ENCODE assay signal across 8 mouse cellular contexts in the genomic region with DNA sequence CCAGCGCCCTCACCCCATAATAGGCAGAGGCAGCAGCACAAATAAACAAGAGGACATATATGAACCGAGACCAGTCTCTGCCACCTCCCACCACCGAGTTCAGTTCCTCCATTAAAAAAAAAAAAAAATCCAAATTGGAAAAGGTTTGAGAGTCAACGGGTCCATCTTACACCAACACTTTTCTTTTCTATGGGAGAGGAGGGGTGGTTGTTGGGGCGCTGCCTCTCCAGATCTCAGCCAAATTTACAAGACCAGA. TPM values are rescaled to one million over a fixed set of nuclear protein-coding genes. Genes with fewer than 3 reads are reported as not detected.
A peak's percentile ranks its signal among the peaks of the same experiment; 100 is the strongest.
DNase-seq lines count a peak whose midpoint lies in the region; ATAC-seq and TF ChIP-seq lines count a peak whose summit lies in the region.

No protein-coding gene starts in this region.

- H3K9me3 ChIP-seq in heart, embryonic 12.5 days (replicated peaks) = no peaks in the 10 kb centered on the region
- H3K9me3 ChIP-seq in G1E (replicated peaks) = no peaks in the 10 kb centered on the region
- H3K9me3 ChIP-seq in heart, postnatal 0 days (replicated peaks; ENCODE audit: control insufficient read depth, low read length) = no peaks in the 10 kb centered on the region
- H3K9me3 ChIP-seq in liver, postnatal 0 days (ENCODE audit: low read length) = no peaks in the 10 kb centered on the region

- no peak for TF ChIP-seq EP300 in heart, postnatal 0 days (IDR thresholded peaks at IDR 0.05; ENCODE audit: low read depth)
- TF ChIP-seq EP300 in liver, postnatal 0 days (IDR thresholded peaks at IDR 0.05; ENCODE audit: low read depth) = no peak

- intact Hi-C loops in heart, postnatal 25 days (cut with DNase I) = no loop called here

- no peak for DNase-seq in heart, postnatal 25 days (ENCODE audit: low spot score)
- peak; percentile 84 for DNase-seq in G1E (ENCODE audit: low spot score)
- DNase-seq in heart, postnatal 0 days (ENCODE audit: low spot score) = no peak
- DNase-seq in liver, postnatal 0 days = no peak
- DNase-seq in cerebellum, adult 11-12 months = no peak
- no peak for DNase-seq in urinary bladder, postnatal 25 days (ENCODE audit: low spot score)
- DNase-seq in adrenal gland, postnatal 36 days = no peak

- H3K36me3 ChIP-seq in heart, embryonic 12.5 days = no peaks in the 10 kb centered on the region
- H3K36me3 ChIP-seq in G1E (replicated peaks) = peaks cover 5% of the 10 kb centered on the region
- H3K36me3 ChIP-seq in heart, postnatal 0 days (replicated peaks; ENCODE audit: control insufficient read depth, insufficient read depth, low read length) = no peaks in the 10 kb centered on the region
- no peaks in the 10 kb centered on the region for H3K36me3 ChIP-seq in liver, postnatal 0 days (replicated peaks; ENCODE audit: insufficient read depth, low read length)

- H3K27ac ChIP-seq in heart, embryonic 12.5 days (ENCODE audit: poor library complexity, severe bottlenecking) = peak overlapping the region; percentile 98
- peak overlapping the region; percentile 100 for H3K27ac ChIP-seq in heart, postnatal 0 days (ENCODE audit: low read depth)
- peak overlapping the region; percentile 94 for H3K27ac ChIP-seq in liver, postnatal 0 days (ENCODE audit: low read depth)

- TF ChIP-seq CTCF in G1E (IDR thresholded peaks at IDR 0.05; ENCODE audit: low read depth, low read length) = no peak
- no peak for TF ChIP-seq CTCF in heart, postnatal 0 days (IDR thresholded peaks at IDR 0.05; ENCODE audit: low read depth)
- no peak for TF ChIP-seq CTCF in liver, postnatal 0 days (IDR thresholded peaks at IDR 0.05; ENCODE audit: low read depth)

- no peaks in the 10 kb centered on the region for H3K27me3 ChIP-seq in heart, embryonic 12.5 days (replicated peaks)
- peaks cover 3% of the 10 kb centered on the region for H3K27me3 ChIP-seq in G1E (ENCODE audit: insufficient read depth, low read length)
- no peaks in the 10 kb centered on the region for H3K27me3 ChIP-seq in heart, postnatal 0 days (ENCODE audit: control insufficient read depth, insufficient read depth, low read length)
- H3K27me3 ChIP-seq in liver, postnatal 0 days (ENCODE audit: insufficient read depth, low read length) = no peaks in the 10 kb centered on the region

- H3K4me2 ChIP-seq in heart, embryonic 12.5 days = peak overlapping the region; percentile 76
- peak overlapping the region; percentile 82 for H3K4me2 ChIP-seq in heart, postnatal 0 days (ENCODE audit: low read depth, low read length)
- H3K4me2 ChIP-seq in liver, postnatal 0 days (ENCODE audit: low read depth, low read length) = peak overlapping the region; percentile 95

- H3K4me1 ChIP-seq in heart, embryonic 12.5 days (replicated peaks) = peaks cover 57% of the 10 kb centered on the region
- H3K4me1 ChIP-seq in G1E (ENCODE audit: insufficient read depth, low read depth, low read length) = peaks cover 71% of the 10 kb centered on the region
- H3K4me1 ChIP-seq in heart, postnatal 0 days (ENCODE audit: control insufficient read depth, insufficient read depth) = peaks cover 35% of the 10 kb centered on the region
- peaks cover 46% of the 10 kb centered on the region for H3K4me1 ChIP-seq in liver, postnatal 0 days (ENCODE audit: insufficient read depth)

- WGBS in heart, embryonic 12.5 days = 0% methylated on average over 5 of the region's 5 CpGs
- 0% methylated on average over 5 of the region's 5 CpGs for WGBS in heart, postnatal 0 days
- WGBS in liver, postnatal 0 days (ENCODE audit: insufficient replicate concordance) = 0% methylated on average over 5 of the region's 5 CpGs

- no peak; the same call in 1 of the 2 replicates for ATAC-seq in heart, embryonic 12.5 days (ENCODE audit: insufficient number of reproducible peaks, low FRiP score)
- ATAC-seq in G1E (ENCODE audit: extremely low read depth, insufficient number of reproducible peaks, low FRiP score, poor library complexity, severe bottlenecking) = no peak
- ATAC-seq in heart, postnatal 0 days (ENCODE audit: insufficient read depth, low read depth) = no peak
- ATAC-seq in liver, postnatal 0 days = no peak

- peak overlapping the region; percentile 46 for H3K4me3 ChIP-seq in heart, embryonic 12.5 days
- peak overlapping the region; percentile 74 for H3K4me3 ChIP-seq in G1E (ENCODE audit: low read depth, low read length)
- peak overlapping the region; percentile 52 for H3K4me3 ChIP-seq in heart, postnatal 0 days (ENCODE audit: low read depth, low read length)
- H3K4me3 ChIP-seq in liver, postnatal 0 days (ENCODE audit: low read depth, low read length) = peak overlapping the region; percentile 59

- H3K9ac ChIP-seq in heart, embryonic 12.5 days = peak overlapping the region; percentile 85
- H3K9ac ChIP-seq in heart, postnatal 0 days (replicated peaks; ENCODE audit: low read depth, low read length) = peak overlapping the region; percentile 77
- H3K9ac ChIP-seq in liver, postnatal 0 days (replicated peaks) = peak overlapping the region; percentile 73

RNA-seq across cellular contexts. Expression of gene Tex44, which starts 15.5 kb away (rescaled TPM):
- not detected in 2 replicates for polyA plus RNA-seq in heart, embryonic 12.5 days (2016; fragmentation: Nextera tagmentation; extraction: Ambion mirVana)
- total RNA-seq in heart, postnatal 25 days (2021) = not detected
- total RNA-seq in G1E (2014; fragmentation: Nextera tagmentation) (not detected in 2 replicates), G1E (2017) (0.16 and 0.17 TPM in 2 replicates)
- polyA plus RNA-seq in G1E (2012) = not detected in 2 replicates
- total RNA-seq in heart, postnatal 0 days (2014; rRNA removed; ENCODE audit: low replicate concordance) = not detected in 2 replicates
- polyA plus RNA-seq in heart, postnatal 0 days (2015; fragmentation: Nextera tagmentation; extraction: Ambion mirVana) = not detected in 2 replicates
- not detected in 2 replicates for polyA plus RNA-seq in liver, postnatal 0 days (2015; fragmentation: Nextera tagmentation; extraction: Ambion mirVana)
- total RNA-seq in adrenal gland, postnatal 36 days (2021) = not detected

RNA-seq across cellular contexts. Expression of gene Nmur1, which starts 15.6 kb away (rescaled TPM):
- not detected in 2 replicates for polyA plus RNA-seq in heart, embryonic 12.5 days (2016; fragmentation: Nextera tagmentation; extraction: Ambion mirVana)
- total RNA-seq in heart, postnatal 25 days (2021) = not detected
- total RNA-seq in G1E (2014; fragmentation: Nextera tagmentation) (not detected in 2 replicates), G1E (2017) (not detected in 2 replicates)
- not detected in 2 replicates for polyA plus RNA-seq in G1E (2012)
- total RNA-seq in heart, postnatal 0 days (2014; rRNA removed; ENCODE audit: low replicate concordance) = 0.31 TPM in 1 of 2 replicates, not detected in the other
- not detected in 2 replicates for polyA plus RNA-seq in heart, postnatal 0 days (2015; fragmentation: Nextera tagmentation; extraction: Ambion mirVana)
- polyA plus RNA-seq in liver, postnatal 0 days (2015; fragmentation: Nextera tagmentation; extraction: Ambion mirVana) = not detected in 2 replicates
- total RNA-seq in adrenal gland, postnatal 36 days (2021) = not detected
